Mouse (Mus musculus) hindbrain, embryonic 12.5 days (tissue): Measurements from ENCODE around the gene Tfec. TPM values are rescaled to one million over a fixed set of nuclear protein-coding genes. Genes with fewer than 3 reads are reported as not detected.

Experiments used
- ATAC-seq: fragments of 200-750 bp; cut with Nextera tagmentation; 2 replicates; pipeline ENCODE4 v1.8.0; 2017; ENCODE audit warnings: moderate TSS enrichment; ENCODE audit not compliant: low FRiP score
- H3K27ac ChIP-seq: fragments of 300-500 bp; sonication (generic); 2 replicates; pipeline ENCODE4 v1.5.1; 2016; ENCODE audit warnings: mild to moderate bottlenecking
- H3K27me3 ChIP-seq: fragments of 300-500 bp; sonication (generic); 2 replicates; pipeline ENCODE4 v1.6.1; 2016; ENCODE audit warnings: mild to moderate bottlenecking
- H3K36me3 ChIP-seq: fragments of 300-500 bp; sonication (generic); 2 replicates; pipeline ENCODE4 v1.6.1; 2016; ENCODE audit warnings: mild to moderate bottlenecking
- H3K4me1 ChIP-seq: fragments of 300-500 bp; sonication (generic); 2 replicates; pipeline ENCODE4 v1.6.1; 2016
- H3K4me2 ChIP-seq: fragments of 300-500 bp; sonication (generic); replicated peaks from 2 replicates; pipeline ENCODE4 v1.6.1; 2016; ENCODE audit warnings: mild to moderate bottlenecking
- H3K4me3 ChIP-seq: fragments of 300-500 bp; sonication (generic); 2 replicates; pipeline ENCODE4 v1.5.1; 2016; ENCODE audit warnings: mild to moderate bottlenecking
- H3K9ac ChIP-seq: fragments of 300-500 bp; sonication (generic); 2 replicates; pipeline ENCODE4 v1.6.1; 2016; ENCODE audit warnings: mild to moderate bottlenecking, moderate library complexity
- H3K9me3 ChIP-seq: fragments of 300-500 bp; sonication (generic); replicated peaks from 2 replicates; pipeline ENCODE4 v1.6.1; 2016; ENCODE audit warnings: mild to moderate bottlenecking
- WGBS: fragments of 180-500 bp; shearing (Covaris S2); methylation state at CpG from one replicate; pipeline ENCODE4 v1.1.7; 2016; 5-methylcytosine and 5-hydroxymethylcytosine counted together
- polyA plus RNA-seq: library from polyadenylated mRNA; unstranded; fragments of >200 nt; fragmentation: Nextera tagmentation; extraction: Ambion mirVana; gene quantifications from 2 replicates; pipeline ENCODE4 v1.2.1, GENCODE M21; 2016

The Tfec gene
- polyA plus RNA-seq, result 0.54 and 0.56 TPM in 2 replicates

DNA sequence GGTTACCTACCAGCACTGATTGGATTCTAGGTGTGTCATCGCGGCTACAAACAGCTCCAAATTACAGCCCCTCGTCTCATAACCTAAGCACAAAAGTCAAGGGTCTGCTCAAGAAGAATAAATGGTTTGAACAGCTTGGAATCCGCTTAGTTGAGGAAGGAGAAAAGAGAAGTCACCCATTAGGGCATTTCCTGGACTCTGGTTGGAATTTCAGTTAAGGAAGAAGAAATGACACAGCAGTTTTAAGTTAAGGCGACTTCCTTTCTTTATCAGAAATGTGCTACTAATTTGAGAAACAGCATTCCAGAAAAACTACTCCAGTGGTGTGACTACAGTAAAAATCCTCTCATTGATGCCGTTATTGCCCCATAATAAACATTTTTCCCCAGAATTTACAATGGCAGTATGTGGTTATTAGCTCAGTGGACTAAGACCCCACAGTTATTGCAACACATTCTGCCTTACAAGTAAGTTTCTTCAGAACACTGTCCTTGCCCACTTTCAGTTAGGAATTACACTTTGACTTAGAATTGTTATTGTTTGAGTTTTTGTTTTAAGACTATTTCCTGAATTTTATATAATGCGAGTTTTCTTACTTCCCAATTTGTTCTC is at the start of gene Tfec:
Gene Tfec, minus strand, starts transcription at position 191 of the 612 bp plus-strand sequence.
- WGBS, result 81% methylated on average over 7 of the region's 7 CpGs
- no peak within 1 kb of the TSS for H3K9ac ChIP-seq
- no peak for ATAC-seq

DNA sequence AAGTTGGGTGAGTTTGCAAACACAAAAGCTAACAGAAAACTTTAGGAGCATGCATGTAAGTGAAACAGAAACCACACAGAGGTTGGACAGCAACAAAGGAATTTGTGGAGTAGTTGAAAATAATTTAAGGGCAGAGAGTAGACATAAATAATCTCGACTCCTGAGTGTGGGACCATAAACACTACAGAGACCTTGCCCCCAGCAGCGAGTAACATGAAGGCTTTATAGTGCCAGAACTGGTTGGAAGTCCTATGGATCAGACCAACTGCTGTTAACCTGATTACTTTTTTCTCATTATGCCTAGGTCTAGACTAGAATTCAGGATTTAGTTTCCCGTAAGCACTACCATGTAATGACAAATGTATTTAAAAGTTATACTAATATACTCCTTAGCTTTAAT is 49.6 kb upstream of the Tfec start:
- no peaks in the 10 kb centered on the region for H3K27me3 ChIP-seq
- no peak overlapping the region for H3K4me3 ChIP-seq
- no peaks in the 10 kb centered on the region for H3K36me3 ChIP-seq
- no peaks in the 10 kb centered on the region for H3K9me3 ChIP-seq
- H3K4me2 ChIP-seq, result no peak overlapping the region
- no peak overlapping the region for H3K27ac ChIP-seq
- H3K4me1 ChIP-seq, result no peaks in the 10 kb centered on the region
- no peak overlapping the region for H3K9ac ChIP-seq
- WGBS, result 75% methylated on average over 3 of the region's 3 CpGs
- ATAC-seq, result no peak

More for the DNA sequence above, at the start of gene Tfec:
- Histone ChIP-seq H3K27me3 (no peaks in the 10 kb centered on the region), H3K4me3 (no peak within 1 kb of the TSS), H3K36me3 (no peaks in the 10 kb centered on the region), H3K4me2 (no peak within 1 kb of the TSS), H3K4me1 (no peaks in the 10 kb centered on the region), H3K27ac (no peak within 1 kb of the TSS), H3K9me3 (no peaks in the 10 kb centered on the region)

DNA sequence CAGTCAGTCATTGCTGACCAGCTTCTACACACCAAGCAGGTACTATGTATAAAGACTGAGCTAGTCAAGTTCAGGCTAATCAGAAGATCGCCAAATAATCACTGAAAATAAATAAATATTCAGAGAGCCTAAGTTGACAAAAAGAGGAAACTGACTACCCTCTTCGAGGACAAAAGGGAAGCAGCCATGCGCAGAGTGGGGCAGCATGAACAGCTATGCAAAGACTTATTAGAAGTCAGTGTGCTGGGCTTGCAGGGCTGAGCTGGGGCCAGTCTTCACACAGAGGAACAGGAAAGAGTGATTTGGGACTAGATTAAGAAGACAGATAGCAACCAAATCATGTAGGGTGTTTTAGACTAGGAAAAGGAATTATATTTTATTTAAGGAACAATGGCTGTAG is 45.3 kb upstream of the Tfec start:
- no peak overlapping the region for H3K9ac ChIP-seq
- no peak overlapping the region for H3K27ac ChIP-seq
- no peak overlapping the region for H3K4me3 ChIP-seq
- no peaks in the 10 kb centered on the region for H3K27me3 ChIP-seq
- H3K4me2 ChIP-seq, result no peak overlapping the region
- no peaks in the 10 kb centered on the region for H3K36me3 ChIP-seq
- H3K4me1 ChIP-seq, result no peaks in the 10 kb centered on the region
- H3K9me3 ChIP-seq, result no peaks in the 10 kb centered on the region
- ATAC-seq, result no peak
- WGBS, result 83% methylated on average over 3 of the region's 3 CpGs

DNA sequence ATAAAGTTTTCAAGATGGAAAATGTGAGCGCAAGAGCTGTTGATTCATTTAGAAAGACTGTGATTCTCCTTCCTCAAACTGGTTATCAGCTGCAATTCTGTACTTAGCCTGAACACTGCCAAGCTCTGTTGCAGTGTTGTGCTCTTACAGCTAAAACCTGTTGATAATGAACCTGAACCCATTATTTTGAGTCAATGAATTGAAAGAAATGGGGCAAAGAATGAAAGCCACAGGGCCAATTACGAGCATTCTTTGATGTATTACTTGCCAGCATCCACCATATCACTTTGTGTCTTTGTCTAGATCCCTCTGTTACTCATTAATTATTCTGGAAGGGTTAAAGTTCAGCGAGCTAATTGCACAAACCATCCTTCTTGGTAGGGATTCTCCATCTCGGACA is 44.2 kb upstream of the Tfec start:
- Histone ChIP-seq H3K4me2 (no peak overlapping the region), H3K9me3 (no peaks in the 10 kb centered on the region), H3K4me1 (no peaks in the 10 kb centered on the region), H3K9ac (no peak overlapping the region), H3K4me3 (no peak overlapping the region), H3K27ac (no peak overlapping the region), H3K27me3 (no peaks in the 10 kb centered on the region), H3K36me3 (no peaks in the 10 kb centered on the region)
- 62% methylated on average over 4 of the region's 4 CpGs for WGBS
- ATAC-seq, result no peak

DNA sequence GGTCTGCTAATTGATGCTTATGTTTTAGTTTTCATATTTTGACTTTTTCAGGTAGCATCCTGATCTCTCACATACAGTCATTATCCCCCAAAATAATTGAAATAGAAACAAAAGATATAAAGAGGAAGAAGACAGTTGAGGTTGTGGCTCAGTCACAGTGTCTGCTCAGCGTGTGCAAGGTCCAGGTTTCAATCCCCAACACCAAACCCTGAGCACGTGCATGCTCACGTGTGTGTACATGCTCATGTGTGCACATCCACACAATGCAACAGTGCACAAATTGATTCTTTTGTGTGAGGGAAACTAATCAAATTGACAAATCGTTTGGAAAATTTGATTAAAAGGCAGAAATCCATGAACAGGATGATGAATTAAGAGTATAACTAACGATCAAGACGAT is 32.8 kb upstream of the Tfec start:
- H3K36me3 ChIP-seq, result no peaks in the 10 kb centered on the region
- no peak for ATAC-seq
- no peak overlapping the region for H3K9ac ChIP-seq
- WGBS, result 78% methylated on average over 6 of the region's 6 CpGs
- H3K27me3 ChIP-seq, result no peaks in the 10 kb centered on the region
- H3K9me3 ChIP-seq, result no peaks in the 10 kb centered on the region
- H3K27ac ChIP-seq, result no peak overlapping the region
- no peak overlapping the region for H3K4me2 ChIP-seq
- H3K4me3 ChIP-seq, result no peak overlapping the region
- no peaks in the 10 kb centered on the region for H3K4me1 ChIP-seq

DNA sequence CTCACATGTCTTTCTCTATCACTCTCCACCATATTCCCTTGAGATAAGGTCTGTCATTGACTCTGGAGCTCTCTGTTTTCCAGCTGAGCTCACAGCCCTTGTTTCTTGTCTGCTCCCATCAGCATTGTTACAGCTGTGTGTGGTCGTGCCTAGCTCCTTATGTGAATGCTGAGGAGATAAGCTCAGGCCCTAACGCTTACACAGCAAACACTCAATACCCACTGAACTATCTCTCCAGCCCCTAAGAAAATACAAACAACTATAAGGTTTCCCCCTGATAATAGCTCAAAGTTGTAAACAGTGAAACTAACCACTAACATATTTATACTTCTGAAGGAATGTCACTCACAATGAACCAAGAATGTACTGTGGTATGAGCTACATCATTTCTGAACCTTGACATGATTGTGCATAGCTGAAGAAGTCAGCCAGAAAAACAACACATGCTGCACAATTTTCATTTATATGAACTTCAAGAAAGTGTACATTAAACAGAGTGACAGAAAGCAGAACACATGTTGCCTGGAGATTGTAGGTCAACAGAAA is 21.9 kb upstream of the Tfec start:
- H3K9ac ChIP-seq, result no peak overlapping the region
- H3K4me1 ChIP-seq, result no peaks in the 10 kb centered on the region
- H3K9me3 ChIP-seq, result no peaks in the 10 kb centered on the region
- H3K4me2 ChIP-seq, result no peak overlapping the region
- no peak for ATAC-seq
- no peak overlapping the region for H3K27ac ChIP-seq
- no peaks in the 10 kb centered on the region for H3K36me3 ChIP-seq
- H3K4me3 ChIP-seq, result no peak overlapping the region
- 49% methylated on average over 2 of the region's 2 CpGs for WGBS
- H3K27me3 ChIP-seq, result no peaks in the 10 kb centered on the region

DNA sequence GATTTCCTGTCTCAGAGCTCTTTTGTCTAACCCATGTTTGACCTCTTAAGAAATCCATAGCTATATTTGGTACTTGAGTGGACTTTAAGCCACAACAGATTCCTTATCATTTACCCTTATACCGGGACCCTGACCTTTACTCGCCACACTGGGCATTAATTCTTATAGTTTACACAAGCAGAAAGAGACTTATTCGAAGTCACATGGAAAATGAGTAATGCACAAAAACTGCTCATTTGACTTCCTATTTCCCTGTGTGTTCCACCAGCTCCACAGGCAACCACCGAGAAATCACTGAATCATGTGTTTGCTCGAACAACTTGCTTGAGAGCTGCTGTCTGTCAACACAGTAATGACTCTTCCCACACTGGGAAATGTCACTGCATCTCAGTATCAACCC is 6.4 kb downstream of the Tfec start:
- ATAC-seq, result no peak
- no peak overlapping the region for H3K9ac ChIP-seq
- H3K4me1 ChIP-seq, result no peaks in the 10 kb centered on the region

DNA sequence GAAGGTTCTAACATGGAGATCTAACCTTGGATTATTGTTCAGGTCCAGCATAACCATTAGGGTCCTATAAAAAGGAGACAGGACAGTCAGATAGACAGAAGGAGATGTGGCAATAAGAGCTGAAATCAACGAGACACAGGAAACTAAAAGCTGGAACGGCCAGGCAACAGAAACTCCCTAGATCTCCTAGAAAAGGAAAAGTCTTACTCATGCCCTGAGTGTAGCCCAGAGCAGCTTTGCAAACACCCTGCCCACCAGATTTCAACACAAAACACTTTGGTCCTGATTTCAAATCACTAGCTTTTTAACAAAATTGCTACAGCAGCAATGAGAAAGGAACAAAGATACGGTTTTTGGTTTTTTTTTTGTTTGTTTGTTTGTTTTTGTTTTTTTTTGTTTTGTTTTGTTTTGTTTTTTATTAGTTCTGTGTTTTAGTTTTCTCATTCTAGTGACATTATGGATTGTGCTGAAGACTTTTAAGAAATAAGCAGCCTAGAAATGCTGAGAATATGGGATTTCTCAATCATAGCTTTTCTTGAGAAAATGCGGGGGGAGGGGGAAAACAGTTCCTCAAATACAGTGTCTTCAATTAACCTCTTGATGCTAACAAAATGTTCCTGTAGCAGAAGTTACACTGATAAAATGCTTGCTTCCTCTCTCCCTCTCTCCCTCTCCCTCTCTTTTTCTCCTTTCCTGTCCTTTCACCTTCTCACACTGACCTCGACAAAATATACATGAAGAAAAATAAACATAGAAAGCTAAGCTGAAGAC is 14.5 kb downstream of the Tfec start:
- Histone ChIP-seq H3K4me1 (no peaks in the 10 kb centered on the region), H3K27me3 (no peaks in the 10 kb centered on the region), H3K27ac (no peak overlapping the region), H3K4me2 (no peak overlapping the region), H3K9me3 (no peaks in the 10 kb centered on the region), H3K9ac (no peak overlapping the region), H3K4me3 (no peak overlapping the region), H3K36me3 (no peaks in the 10 kb centered on the region)
- ATAC-seq, result no peak
- WGBS, result 79% methylated on average over 5 of the region's 5 CpGs

More for the DNA sequence above, 6.4 kb downstream of the Tfec start:
- Histone ChIP-seq H3K9me3 (no peaks in the 10 kb centered on the region), H3K4me2 (no peak overlapping the region), H3K36me3 (no peaks in the 10 kb centered on the region), H3K27ac (no peak overlapping the region), H3K27me3 (no peaks in the 10 kb centered on the region), H3K4me3 (no peak overlapping the region)
- 67% methylated on average over 5 of the region's 5 CpGs for WGBS

DNA sequence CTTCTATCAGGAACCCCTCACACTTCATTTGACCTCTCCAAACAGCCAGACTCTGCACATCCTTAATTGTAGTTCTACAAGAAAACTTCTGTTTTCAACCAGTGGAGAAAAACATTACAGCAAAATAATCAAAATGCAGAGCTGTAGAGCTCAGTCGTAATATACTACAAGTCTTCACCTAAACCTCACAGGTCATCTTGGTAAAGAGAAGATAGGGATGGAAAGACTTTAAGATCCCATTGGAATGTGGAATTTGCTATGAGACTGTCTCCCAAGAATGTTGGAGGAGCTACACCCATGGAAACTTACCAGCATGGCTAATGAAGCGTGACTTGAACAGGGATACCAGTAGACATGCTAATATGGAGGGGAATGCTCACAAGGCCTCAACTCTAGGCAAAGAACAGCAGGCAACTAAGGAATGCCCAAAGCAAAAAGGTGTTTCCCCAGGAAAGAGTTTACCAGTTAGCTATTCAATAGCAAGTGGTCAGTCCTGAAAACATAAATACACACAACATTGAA is 24.2 kb downstream of the Tfec start:
- H3K4me2 ChIP-seq, result no peak overlapping the region
- no peaks in the 10 kb centered on the region for H3K36me3 ChIP-seq
- H3K4me3 ChIP-seq, result no peak overlapping the region
- no peaks in the 10 kb centered on the region for H3K4me1 ChIP-seq
- no peak overlapping the region for H3K27ac ChIP-seq
- H3K27me3 ChIP-seq, result no peaks in the 10 kb centered on the region
- ATAC-seq, result no peak
- no peaks in the 10 kb centered on the region for H3K9me3 ChIP-seq
- WGBS, result 88% methylated on average over 2 of the region's 2 CpGs
- H3K9ac ChIP-seq, result no peak overlapping the region

DNA sequence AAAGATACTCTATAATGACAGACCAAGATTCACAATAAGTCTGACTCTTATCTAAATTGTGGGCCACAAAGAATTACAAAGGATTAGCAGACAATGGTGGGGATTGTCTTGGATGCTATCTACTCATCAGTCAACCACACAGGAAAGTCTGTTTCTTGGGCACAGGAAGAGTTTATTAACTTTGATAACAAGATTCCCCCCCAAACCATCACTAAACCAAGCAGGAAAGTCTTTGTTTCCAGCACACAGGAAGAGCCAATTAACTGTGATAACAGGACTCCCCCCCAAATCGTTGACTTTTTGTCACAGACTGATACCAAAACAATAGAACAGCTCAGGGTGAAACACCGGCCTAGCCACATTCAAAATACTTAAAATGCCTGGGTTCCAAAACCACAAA is 28.2 kb downstream of the Tfec start:
- H3K36me3 ChIP-seq, result no peaks in the 10 kb centered on the region
- 56% methylated on average over 2 of the region's 2 CpGs for WGBS

DNA sequence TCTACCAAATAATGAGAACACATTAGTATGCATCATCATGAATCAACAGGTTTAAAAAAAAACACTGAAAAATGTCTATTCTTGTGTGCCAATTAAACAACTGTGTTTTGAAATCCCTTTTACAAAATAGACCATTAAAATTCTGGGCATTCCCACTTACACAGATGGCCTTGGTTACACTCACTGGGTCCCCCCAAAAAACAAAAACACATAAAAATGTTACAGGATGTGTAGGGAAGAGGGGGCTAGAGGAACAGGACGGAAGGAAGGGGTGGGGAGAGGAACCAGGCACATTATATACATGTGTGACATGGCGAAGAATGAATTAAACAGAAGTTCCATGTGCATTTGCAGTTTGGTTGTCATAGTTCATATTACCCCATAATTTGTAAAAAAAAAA is 29.9 kb downstream of the Tfec start:
- 80% methylated on average over 2 of the region's 2 CpGs for WGBS
- no peak for ATAC-seq

More for the DNA sequence above, 28.2 kb downstream of the Tfec start:
- Histone ChIP-seq H3K9ac (no peak overlapping the region), H3K4me3 (no peak overlapping the region), H3K9me3 (no peaks in the 10 kb centered on the region), H3K4me1 (no peaks in the 10 kb centered on the region), H3K27me3 (no peaks in the 10 kb centered on the region), H3K4me2 (no peak overlapping the region), H3K27ac (no peak overlapping the region)
- ATAC-seq, result no peak

DNA sequence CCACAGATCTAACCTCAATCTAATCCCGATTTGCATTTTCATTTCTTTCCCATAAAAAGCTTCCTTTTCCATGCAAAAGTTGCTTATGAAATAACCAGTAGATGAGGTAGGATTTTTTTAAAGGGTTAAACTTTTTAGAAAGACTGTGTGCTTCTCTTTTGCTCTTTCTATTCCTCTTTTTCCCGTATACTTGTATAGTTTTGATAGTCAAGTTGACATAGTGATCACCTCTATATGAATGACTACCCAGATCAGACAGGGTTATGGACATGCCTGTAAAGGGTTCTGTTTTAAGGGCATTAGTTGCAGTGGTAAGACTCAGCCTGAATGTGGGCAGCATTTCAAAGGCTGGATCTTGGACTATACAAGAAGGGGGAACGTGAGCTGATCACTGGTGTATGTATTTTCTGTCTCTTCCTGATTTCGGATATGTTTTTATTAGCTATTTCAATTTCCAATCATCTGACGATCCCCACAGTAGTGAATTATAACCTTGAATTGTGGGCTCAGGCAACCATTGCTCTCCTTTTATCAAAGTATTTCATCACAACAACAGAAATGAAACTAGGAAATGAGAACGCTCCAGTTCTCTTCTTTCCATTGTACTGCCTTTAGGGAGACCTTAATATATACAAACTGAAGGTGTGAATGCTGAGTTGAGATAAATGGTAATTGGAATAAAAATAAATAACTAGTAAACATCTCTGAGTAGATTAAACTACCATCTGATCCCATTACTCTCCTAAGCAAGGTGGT is 35.3 kb downstream of the Tfec start:
- 96% methylated on average over 6 of the region's 6 CpGs for WGBS
- H3K9ac ChIP-seq, result no peak overlapping the region
- ATAC-seq, result no peak
- no peak overlapping the region for H3K4me2 ChIP-seq
- H3K4me3 ChIP-seq, result no peak overlapping the region
- no peaks in the 10 kb centered on the region for H3K36me3 ChIP-seq
- H3K4me1 ChIP-seq, result no peaks in the 10 kb centered on the region
- H3K27ac ChIP-seq, result no peak overlapping the region
- H3K27me3 ChIP-seq, result no peaks in the 10 kb centered on the region
- H3K9me3 ChIP-seq, result no peaks in the 10 kb centered on the region

More for the DNA sequence above, 29.9 kb downstream of the Tfec start:
- no peaks in the 10 kb centered on the region for H3K27me3 ChIP-seq
- H3K4me3 ChIP-seq, result no peak overlapping the region
- no peaks in the 10 kb centered on the region for H3K36me3 ChIP-seq
- no peak overlapping the region for H3K4me2 ChIP-seq
- no peaks in the 10 kb centered on the region for H3K9me3 ChIP-seq
- no peak overlapping the region for H3K9ac ChIP-seq
- no peak overlapping the region for H3K27ac ChIP-seq
- H3K4me1 ChIP-seq, result no peaks in the 10 kb centered on the region
